Mouse (Mus musculus) mouse trophoblast stem cell (cell line): ENCODE measurements around the gene Alg6.

Experiments
- in situ Hi-C, 2 experiments: fragments of 300-500 bp; cut with MseI, MboI; formaldehyde crosslinking; loops; 2 replicates in 1 of 2; 3 replicates in 1 of 2; pipeline ENCODE4 v1.15.1; 2025

Gene Alg6

DNA sequence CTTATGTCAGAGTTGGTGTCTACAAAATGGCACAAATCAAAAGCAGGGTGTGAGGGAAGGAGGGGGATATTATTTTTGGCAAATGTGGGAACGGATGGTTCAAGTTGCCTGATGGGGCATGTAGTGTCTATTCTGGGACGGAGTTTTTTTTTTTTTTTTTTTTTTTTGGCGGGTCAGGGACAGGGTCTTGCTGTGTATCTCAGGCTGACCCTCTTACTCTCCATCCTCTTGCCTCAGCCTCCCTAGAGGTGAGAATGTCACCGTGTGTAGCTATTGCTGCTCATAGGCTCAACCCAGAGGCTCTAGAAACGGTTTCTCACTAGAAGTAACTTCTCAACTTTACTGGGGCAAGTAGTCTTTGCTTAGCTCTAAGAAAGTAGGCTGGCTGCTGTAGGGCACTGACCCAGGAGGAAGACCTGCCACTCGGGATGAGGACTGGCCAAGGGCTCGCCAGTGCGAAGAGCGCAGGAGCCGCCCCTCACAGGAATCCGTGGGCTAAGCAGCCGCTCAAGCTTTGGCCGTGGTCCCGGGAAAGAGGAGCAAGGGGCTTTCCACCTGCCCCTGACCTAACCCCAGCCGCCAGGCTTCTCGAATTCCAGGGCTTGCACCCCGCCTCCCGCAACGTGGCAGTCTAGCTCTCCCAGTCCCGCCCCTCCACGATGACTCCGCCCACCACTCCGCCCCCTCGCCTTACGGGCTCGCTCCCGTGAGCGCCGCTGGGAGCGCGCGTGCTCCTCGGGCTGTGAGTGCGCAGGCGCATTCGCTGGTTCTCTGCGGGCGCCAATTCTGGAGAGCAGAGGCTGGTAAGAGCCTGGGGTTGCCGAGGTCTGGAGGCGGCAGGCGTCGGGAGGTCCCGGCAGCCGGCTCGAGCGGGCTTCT, at the start of gene Alg6:
Alg6 (plus strand) TSS at position 761 of the 879 bp plus-strand sequence.
- in situ Hi-C loops = no loop called here

DNA sequence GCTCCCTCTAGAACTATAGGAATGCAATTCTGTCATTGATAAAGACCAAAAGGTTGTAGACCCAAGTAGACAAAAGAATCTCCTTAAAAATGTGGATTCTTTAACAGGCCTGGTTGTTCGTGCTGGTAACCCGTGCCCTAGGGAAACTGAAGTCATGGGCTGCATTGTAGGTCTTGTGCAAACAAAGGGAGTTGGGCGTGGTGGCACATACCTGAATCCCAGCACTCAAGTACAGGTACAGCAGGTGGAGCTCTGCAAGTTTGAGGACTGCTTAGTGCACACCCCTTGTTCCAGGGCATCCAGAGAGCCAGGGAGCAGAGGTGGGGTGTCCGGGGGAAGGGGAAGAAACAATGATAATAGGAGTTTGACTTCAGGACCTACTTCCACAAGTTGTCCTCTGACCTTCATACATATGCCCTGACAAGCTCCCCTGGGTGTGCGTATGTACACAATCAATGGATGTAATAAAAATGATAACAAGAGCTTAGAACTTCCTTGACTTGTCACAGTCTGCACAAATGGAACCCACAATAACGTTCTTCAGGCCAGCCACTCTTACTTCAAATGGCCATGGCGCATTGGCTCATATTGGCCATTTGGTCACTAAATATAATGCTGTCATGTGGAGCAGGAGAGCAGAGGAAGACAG, 45.1 kb upstream of the Alg6 start:
- in situ Hi-C loops = no loop called here

DNA sequence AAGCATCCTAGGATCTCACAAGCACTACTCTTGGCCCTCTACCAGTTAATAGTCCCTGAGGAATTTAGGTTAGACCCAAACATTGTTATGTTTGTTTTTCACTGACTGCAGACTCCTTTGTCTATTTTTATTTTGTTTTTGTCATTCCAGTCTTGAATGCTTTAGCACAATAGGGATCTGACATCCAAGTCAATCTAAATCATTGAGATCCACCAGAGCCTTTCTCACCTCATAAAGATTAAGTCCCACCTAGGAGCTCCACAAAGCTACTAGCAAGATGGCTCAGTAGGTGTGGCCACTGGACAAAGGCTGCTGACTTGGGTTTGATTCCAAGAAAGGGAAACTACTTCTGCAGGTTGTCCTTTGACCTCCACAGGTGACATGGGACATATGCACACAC, 40.3 kb upstream of the Alg6 start:
- in situ Hi-C loops = no loop called here

DNA sequence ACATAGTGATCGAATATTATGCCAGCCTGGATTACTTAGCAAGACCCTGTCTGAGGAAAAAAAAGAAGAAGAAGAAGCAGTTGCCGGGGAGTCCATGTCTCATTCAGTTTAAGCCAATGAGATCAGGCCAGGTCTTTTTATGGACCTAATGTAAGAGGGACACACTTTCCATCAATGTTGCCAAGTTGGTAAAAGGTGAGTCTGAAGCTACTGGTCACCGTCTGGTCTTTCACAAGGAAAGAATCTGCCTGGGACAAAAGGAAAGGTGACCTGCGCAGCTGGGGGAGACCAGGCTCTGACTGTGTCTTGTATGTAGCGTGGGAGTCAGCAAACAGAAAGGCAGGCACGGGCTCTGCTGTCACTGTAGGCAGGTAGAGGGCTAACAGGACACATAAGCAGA, 31.5 kb upstream of the Alg6 start:
- in situ Hi-C loops = no loop called here

DNA sequence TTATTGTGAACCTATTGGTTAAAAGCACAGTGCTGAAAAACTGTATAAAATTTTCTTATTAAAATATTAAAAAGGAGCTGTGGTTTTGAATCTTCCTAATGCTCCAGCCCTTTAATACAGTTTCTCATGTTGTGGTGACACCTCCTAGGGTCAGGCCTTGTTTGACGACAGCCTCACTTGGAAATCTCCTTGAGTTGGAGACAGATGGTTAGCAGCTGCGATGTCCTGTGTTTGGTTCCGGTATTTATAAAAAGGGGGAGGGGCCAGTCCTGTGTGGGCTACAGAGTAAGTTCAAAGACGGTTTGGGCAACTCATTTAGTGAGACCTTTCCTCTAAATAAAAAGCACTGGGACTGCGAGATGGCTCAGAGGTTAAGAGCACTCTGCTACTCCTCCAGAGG, 29.2 kb upstream of the Alg6 start:
- in situ Hi-C loops = no loop called here

DNA sequence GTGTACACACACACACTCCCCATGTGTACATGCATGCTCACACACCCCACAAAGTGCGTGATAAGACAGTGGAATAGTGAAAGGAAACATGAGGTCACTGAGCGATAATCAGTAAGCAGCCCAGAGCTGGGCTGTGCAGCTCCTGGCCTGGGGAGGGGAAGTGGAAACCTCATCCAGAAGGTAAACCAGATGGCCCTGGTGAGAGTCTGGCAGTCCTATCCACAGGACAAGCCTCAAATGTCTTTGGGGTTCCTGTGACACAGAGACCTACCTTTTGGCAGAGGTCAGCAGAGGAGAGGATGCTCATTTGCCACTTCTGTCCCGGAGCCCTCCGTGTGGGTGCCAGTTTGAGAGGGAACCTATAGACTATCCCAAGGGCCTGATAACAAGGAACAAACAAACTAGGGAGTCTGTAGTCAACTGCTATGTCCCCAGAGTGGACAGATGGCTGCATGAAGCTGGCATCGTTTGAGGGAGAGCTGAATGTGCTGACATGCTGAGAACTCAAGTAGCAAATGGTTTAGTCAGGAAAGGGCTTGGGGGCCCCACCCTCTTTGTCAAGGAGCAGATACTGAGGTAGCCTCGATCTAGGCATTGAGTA, 2.8 kb upstream of the Alg6 start:
- in situ Hi-C loops = no loop called here

DNA sequence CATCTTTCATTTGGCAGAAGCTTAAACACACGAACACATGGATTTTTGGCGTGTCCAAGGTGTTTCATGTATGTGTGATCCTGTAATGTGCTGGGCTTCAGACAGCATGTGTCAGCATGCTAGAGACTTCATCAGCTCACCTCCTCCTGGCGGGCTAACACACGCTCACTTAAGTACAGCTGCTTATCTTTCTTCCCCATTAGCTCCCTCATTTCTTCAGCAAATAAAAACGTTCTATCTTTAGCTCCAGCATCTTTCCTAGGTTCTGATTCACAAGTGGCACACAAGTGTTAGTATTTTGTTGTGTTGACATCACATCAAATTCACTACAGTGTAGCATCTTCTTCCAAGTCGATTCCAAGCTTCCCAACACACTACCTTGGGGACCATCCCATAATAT, 1.5 kb upstream of the Alg6 start:
- in situ Hi-C loops = no loop called here

DNA sequence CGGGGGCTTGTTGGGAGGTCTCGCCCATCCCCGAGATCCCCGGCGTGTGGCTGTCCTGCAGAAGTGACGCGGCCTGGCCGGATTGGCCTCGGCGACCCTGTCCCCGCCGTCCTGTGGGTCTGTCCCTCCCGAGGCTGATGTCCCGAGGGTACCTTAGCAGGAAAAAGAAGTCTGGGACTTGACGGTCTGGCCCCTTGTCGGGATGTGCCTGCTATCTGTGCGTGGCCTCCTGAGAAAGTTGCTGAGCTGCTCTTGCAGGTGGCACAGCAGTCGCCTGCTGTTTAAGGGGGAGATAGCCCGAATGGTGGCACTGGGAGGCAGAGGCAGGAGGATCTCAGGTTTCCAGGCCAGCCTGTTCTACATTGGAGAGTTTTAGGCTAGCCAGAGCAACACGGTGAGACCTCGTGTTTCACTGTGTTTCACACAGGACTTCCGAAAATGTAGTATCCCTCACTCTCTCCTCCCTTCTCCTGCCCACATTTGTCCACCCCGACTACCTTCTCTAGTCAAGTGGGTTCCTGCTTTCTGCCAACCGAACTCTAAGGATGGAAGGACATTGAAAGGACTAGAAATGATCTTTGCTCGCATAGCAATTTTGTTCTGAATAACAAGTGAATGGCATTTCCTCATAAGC, 436 bp downstream of the Alg6 start:
- in situ Hi-C loops = no loop called here

DNA sequence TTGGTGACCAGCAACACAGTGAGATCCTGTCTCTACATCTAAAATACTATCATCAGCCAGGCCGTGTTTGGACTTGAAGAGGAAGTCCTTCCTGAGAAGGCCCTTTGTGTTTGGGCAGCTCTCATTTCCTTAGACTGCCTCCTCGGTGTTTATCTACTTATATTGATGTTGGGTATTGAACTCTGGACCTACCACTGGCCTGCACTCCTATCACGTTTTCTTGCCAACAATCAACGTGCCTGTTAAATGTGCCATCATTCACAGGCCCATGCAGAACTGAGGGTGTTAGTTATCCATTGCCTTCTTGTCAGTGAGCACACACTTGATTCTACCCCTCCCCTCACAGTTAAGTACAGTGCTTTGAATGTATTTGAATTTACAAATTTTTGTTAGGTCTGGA, 2.4 kb downstream of the Alg6 start:
- in situ Hi-C loops = no loop called here

DNA sequence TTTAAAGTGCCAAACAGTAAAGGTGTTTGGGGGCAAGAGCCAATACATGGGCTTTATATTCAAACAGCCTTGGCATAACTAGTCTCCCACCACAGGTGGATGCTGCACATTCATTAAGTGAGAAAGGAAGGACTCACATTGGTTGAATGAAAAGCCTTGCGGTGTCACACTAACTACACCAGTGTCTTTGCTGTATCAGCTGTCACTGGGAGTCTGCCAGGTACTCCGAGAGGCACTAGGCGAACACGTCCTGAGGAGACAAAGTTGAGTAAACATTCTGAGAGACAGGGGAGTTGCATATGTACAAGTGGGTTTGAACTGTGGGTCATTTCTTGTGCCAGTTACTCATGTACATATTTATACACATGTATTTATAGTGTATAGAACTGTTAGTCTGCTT, 8.9 kb downstream of the Alg6 start:
- in situ Hi-C loops = no loop called here

DNA sequence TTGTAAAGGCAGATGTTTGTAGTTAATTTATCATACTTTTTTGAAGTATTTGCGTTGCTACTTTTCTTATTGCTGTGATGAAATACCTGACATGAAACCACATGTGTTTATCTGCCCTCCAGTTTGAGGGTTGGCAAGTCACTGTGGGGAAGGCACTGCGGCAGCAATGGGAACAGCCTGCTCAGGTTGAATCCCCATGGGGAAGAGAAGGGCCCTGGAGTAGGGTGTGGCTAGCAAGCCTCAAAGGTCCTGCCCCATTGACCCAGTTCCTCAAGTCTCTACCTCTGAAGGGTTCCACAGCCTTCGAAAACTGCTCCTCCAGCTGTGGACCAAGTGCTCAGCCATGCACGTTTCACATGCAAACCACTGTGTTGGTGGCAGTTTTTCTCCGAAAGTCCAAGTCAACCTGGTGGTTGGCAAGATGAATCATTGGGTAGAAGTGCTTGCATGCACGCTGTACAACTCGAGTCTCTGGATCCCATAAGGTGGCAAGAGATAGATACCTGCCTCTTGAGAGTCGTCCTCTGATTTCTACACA, 10.5 kb downstream of the Alg6 start:
- in situ Hi-C loops = no loop called here

DNA sequence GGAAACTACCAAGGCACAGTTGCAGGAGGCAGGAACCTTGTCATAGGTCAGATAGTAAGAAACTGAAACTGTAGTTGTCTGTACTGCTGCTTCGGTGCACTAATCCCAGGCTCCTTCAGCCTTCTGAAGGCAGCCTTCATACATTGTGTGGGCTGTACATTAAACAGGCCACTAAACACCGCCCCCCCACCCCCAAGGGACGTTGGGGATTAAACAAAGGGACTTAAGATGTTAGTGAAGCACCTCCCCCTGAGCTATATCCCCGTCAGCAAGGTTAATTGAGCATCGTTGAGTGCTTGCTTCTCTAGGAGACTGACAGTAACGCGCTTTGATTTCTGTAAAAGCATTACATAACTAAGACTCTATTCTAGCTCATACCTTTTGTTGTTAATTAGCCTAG, 24.4 kb downstream of the Alg6 start:
- in situ Hi-C loops = no loop called here

DNA sequence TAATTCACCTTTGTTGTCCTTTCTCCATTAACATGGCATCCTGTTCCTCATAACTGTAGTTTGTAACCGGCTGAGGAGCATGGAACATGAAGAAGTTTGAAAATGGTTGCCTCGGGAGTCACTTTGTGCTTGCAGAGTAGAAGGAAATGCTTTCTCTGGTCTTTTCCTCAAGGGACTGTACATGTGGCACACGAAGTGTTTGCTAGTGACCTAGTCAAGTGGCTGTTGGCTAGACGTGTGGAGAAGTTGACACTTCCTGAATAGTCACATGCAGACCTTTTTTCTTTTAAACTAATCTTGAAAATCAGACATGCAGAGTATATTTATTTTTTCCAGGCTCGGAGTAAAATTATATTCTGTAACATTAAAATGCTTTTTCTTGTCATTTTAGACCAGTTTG, 37.0 kb downstream of the Alg6 start:
- in situ Hi-C loops = no loop called here

DNA sequence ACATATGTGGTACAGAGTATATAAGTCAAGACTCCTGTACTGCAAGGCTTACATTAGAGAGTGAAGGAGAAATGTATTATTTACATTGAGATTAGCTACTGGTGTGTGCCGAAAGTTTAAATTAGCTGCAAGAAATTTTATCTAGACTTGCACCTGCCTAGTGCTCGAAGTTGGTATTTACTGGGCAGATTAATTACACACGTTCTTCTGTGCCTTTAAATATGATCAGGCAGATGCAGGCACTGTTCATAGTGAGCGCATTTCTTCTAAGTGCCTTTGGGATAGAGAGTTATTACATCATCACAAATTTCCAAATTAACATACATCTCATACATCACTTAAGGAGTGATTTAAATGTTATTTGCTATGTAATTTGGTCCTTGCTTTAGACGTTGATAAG, 50.8 kb downstream of the Alg6 start:
- in situ Hi-C loops = no loop called here

DNA sequence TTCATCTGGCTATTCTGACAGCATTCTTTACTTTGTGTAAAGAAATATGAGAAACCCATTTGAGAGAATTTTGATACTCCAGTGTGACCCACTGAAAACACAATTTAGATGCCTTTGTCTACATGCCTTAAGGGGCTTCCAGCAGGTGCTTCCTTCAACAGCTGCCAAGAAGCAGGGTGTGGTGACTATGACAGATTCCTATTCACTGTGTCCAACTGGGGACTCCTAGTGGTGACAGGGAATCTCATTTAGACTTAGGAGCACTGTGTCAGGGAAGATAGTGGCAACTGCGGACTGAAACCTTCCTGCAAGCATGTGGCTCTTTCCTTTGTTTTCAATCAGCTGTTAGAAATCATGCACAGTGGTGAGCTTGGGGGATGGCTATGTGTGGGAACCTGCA, 51.3 kb downstream of the Alg6 start:
- in situ Hi-C loops = no loop called here

DNA sequence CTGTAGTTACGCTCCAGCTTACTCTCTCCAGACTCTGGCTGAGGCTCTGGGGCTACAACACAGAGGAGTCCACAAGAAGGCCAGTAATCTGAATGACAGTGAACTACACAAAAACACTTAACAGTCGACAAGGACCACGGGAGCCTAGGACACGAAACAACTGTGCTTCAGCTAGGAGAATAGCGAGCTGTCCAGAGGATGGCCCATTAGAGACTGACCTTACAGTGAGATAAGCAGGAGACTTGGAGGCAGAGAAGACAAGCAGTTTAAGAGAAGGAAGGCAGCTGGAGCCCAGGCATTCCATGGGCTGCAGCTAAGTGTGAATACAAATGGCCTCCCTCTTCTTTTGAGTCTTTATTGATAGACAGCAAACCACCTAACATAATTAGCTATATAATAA, 55.1 kb downstream of the Alg6 start:
- in situ Hi-C loops = no loop called here

DNA sequence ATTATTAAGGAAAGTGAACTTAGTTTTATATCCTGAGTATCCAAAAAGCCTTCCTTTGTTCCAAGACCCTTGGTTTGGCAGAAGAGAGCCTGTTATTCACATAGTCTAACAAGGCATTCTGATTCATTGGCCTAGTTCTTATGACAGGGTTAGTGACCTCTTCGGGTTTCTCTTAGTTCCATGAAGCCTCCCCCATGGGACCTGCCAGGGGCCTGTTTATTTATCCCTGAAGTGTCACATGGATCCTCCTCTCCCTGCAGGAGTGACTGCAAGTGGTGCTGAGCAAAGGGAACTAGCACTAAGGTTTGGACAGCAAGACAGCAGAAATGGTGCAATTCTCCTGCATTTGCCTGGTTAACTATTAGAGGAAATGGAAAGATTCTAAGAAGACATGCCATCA, 57.6 kb downstream of the Alg6 start:
- in situ Hi-C loops = no loop called here

DNA sequence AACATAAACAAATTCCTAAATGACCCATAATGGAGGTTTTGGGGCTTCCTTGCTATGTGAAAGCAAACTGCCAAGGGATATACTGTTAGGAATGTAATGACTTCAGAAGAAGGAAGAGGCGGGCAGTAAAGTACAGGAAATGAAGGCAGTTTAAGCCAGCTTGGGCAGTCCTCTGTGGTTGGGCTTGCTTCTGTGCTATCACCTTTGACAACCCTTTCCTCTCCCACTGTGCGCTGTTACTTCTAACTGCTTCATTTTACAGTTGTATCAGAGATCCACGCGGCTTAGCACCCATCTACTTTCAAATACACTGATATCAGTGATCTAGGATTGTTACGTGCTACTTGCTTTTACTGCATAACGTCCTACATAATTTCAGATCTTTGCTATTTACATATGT, 76.9 kb downstream of the Alg6 start:
- in situ Hi-C loops = no loop called here
